Mouse (Mus musculus) heart, embryonic 15.5 days (tissue): ENCODE results near the gene Olfr418. TPM values are rescaled to one million over a fixed set of nuclear protein-coding genes. Genes with fewer than 3 reads are reported as not detected.

ENCODE experiments used
- polyA plus RNA-seq: library from polyadenylated mRNA; unstranded; fragments of >200 nt; fragmentation: Nextera tagmentation; extraction: Ambion mirVana; gene quantifications from 2 replicates; pipeline ENCODE4 v1.2.1, GENCODE M21; 2015

Gene Olfr418
- polyA plus RNA-seq, 1 experiment from 2014 or later: not detected

Other genes starting within 250 kb of the Olfr418 start
- not detected in 2 replicates for gene Olfr1408, start 128.6 kb upstream of the Olfr418 start, polyA plus RNA-seq
- not detected in 2 replicates for gene Olfr1406, start 75.4 kb upstream of the Olfr418 start, polyA plus RNA-seq
- gene Olfr218, start 68.2 kb upstream of the Olfr418 start, polyA plus RNA-seq: not detected in 2 replicates
- gene Olfr1404, start 53.6 kb upstream of the Olfr418 start, polyA plus RNA-seq: not detected in 2 replicates
- not detected in 2 replicates for gene Fcer1a, start 38.8 kb upstream of the Olfr418 start, polyA plus RNA-seq
- not detected in 2 replicates for gene Mptx2, start 11.8 kb downstream of the Olfr418 start, polyA plus RNA-seq
- 0.60 and 1.8 TPM in 2 replicates for gene Ackr1, start 67.7 kb downstream of the Olfr418 start, polyA plus RNA-seq
- 1.1 and 2.7 TPM in 2 replicates for gene Aim2, start 84.9 kb downstream of the Olfr418 start, polyA plus RNA-seq
- 0.25 and 0.52 TPM in 2 replicates for gene Cadm3, start 101.7 kb downstream of the Olfr418 start, polyA plus RNA-seq
- gene Ifi206, start 225.0 kb downstream of the Olfr418 start, polyA plus RNA-seq: 0.10 TPM in 2 replicates